Mouse (Mus musculus) lung, postnatal 14 days (tissue): ENCODE measurements around the gene Scoc.

ENCODE experiments used
- DNase-seq: peaks from one replicate; pipeline ENCODE4 v3.0.0; 2021

Scoc gene

DNA sequence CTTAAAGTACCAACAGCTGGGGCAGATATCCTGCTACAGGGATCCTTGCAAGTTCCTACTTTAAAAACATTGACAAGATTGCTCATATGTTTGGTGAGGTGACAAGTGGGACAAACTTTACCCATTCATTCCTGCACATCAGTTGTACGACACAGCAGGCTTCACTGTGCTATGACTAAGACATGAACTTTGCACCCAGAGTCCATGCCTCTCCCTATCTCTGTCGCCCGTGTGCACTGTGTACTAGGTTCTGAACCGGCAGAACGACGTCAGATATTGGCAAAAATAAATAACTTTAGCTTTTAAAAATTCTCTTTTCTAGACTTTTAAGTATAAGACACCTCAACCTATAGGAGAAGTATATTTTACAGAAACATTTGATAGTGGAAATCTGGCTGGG, 61.5 kb downstream of the Scoc start:
- no peak for DNase-seq

DNA sequence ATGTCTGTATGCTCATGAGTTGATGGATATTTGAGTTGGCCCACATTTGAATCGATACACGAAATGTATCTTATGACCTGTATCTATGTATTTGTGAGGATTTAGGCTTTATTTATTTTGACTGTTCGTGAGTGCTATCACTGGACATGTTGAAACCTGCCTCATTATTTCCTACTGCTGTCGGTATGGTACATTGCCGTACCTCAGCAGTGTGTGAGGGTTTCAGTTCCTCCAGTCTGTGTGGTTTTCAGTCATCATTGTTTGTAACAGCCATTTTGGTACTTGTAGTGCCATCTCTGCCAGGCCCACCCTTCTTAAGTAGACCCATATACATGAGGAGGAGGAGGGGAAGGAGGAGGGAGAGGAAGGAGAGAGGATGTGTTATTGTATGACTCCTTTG, 63.9 kb downstream of the Scoc start:
- DNase-seq: no peak

DNA sequence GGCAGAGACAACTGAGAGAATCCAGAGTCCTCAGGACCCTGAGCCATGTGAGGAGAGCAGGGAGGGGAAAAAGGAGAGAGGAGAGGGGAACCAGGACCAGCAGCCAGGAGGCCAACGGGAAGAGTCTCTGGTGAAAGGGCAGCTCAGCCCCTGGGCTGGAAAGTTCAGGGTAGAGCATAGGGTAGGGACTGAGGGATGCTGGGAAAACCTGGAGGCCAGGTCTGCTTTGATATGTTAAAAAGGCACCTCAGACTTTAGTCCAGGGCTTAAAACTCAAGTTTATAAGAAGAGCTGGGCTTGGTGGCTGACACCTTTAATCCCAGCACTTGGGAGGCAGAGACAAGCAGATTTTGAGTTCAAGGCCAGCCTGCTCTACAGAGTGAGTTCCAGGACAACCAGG, 65.7 kb downstream of the Scoc start:
- no peak for DNase-seq

DNA sequence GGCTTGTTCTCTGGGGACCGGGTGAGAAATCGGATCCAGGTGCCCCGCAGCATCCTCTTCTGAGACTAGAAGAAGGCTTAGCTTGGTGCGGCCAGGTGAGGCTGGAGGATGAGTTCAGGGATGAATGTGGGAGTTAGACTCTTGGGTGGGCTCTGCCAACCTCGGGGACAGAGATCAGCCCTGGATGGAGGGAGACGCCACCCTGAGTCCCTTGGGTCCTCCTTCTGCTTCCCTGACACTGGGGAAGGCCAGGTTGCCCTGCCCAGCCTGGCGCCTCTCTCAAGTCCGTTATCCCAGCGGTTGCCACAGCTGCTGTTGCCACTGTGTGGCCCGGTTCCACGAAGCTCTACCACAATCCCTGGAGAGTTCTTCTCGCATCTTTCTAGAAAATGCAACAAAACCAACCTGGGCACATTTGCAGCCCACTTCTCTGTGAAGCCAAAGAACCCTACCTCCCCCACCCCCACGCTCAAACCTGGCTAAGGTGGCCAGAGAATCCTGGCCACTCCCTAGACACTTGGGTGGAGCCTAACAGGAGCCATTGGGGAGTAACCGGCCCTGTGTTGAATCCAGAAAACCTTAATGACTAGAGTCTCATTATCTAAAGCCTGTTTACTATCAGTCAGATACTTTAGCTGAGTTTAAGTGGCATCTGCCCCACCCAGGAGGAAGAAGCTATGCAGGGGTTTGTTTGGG, 68.0 kb downstream of the Scoc start:
- no peak for DNase-seq

DNA sequence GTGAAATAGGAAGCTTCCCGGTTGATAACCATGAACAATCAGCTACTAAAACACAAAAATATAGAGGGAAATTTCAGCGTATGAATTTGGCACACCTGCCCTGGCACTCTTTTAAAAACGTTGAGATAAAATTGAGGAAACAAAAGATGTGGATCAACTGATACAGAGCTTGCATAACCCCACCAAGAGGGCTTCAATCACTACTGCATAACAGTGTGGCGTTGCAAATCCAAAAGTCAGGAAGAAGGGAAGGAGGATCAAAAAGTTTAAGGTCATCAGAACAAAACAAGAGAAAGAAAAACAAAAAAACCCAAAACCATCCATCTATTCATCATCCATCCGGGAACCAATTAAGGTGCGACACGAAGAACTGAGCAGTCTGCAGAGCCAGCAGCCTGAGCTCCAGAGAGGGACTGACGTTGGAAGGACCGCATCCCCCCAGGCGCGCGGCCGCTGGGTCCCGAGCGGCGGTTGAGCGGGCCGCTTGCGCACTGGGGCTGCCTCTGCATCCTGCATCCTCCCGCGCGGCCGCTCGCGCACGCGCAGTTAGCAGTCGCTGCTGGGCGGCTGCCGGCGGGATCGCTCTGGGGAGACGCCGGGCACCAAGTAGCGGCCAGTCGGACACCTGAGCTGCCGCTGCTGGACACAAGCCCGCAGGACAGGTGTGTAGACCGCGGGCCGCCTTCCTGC, 68.7 kb downstream of the Scoc start, which contains the start of gene Clgn:
Gene Clgn, plus strand, starts transcription at position 552 of the 690 bp plus-strand sequence.
- peak; percentile 36 for DNase-seq

DNA sequence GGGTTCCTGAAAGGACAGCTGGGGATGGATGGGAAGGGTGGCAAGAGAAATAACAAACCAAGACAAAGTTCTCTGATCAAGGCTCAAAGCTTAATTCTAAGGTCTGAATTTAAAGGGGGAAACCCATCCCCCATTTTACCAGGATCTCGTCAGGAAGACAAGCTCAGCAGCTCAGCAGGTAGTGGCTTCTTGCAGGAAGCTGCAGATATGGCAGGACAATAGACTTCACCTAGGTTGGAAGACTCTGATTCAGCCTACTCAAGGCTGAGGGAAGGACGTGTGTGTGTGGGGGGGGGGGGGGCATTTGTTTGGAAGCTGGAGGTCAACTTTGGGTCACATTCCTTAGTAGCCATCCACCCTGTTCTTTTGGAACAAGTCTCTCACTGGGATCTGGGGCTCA, 75.3 kb downstream of the Scoc start:
- no peak for DNase-seq

DNA sequence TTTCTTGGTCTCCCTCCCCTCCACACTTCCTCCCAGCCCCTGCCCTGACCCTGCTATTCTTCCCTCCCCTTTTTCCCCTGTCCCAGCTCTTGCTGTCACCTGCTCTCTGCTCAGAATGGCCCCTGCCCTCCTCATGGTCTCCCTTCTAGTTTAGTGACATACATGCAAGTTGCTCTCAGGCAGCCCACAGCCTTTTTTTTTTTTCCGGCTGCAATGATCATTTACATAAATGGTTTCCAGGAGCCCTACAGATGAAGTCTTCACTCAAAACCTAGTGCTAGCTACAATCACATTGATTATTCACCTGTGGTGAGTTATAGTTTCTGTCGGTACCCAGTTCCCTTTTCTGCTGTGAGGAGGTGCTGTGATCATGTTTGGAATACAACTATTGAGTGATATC, 77.2 kb downstream of the Scoc start:
- no peak for DNase-seq

DNA sequence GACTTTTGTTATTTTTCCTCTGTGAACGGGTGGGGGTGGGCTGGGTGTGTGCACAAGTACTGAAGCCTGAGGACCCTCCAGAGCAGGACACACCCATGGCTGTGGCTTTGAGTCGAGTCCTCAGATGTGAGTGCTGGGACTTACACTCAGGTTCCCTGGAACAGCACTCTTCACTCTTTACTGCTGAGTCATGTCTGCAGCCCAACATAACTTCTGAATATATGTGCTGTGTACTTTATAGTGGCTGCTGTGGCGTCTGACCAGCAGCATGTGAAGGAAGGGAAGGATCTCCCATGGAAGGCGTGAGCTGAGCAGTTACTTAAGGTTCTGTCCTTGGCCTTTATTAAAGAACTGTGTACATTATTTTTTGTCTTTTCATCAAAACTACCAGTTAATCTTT, 78.0 kb downstream of the Scoc start:
- no peak for DNase-seq
